Mouse (Mus musculus) c-Kit-positive CD71-negative TER-119-negative erythroid progenitor cells, embryonic 14.5 days (primary cell): ENCODE data around the gene Mtmr11.

Experiments
- DNase-seq: peaks from one replicate; pipeline ENCODE4 v3.0.0-alpha.2; 2013; ENCODE audit warnings: low read depth

The Mtmr11 gene

GRCm38 (mm10) chr3:96161869-96162840 is at the start of gene Mtmr11:
Mtmr11 (plus strand) TSS chr3:96162004.
- no peak for DNase-seq

GRCm38 (mm10) chr3:96113251-96113650 is 48.6 kb upstream of the Mtmr11 start:
- DNase-seq = no peak

- no peak for DNase-seq
These were observed 43.7 kb upstream of the Mtmr11 start for GRCm38 (mm10) chr3:96118142-96118541.

- DNase-seq = no peak
These were observed 43.1 kb upstream of the Mtmr11 start for GRCm38 (mm10) chr3:96118702-96119101.

- DNase-seq = no peak
These were observed 37.6 kb upstream of the Mtmr11 start for GRCm38 (mm10) chr3:96124235-96124634.

- no peak for DNase-seq
These were observed 33.7 kb upstream of the Mtmr11 start for GRCm38 (mm10) chr3:96128128-96128527.

GRCm38 (mm10) chr3:96132478-96132877 is 29.3 kb upstream of the Mtmr11 start:
- no peak for DNase-seq

GRCm38 (mm10) chr3:96133327-96133905 is 28.4 kb upstream of the Mtmr11 start:
- DNase-seq = no peak

GRCm38 (mm10) chr3:96135011-96135410 is 26.8 kb upstream of the Mtmr11 start:
- no peak for DNase-seq

GRCm38 (mm10) chr3:96147950-96148349 is 13.9 kb upstream of the Mtmr11 start:
- DNase-seq = peak; percentile 56

GRCm38 (mm10) chr3:96151836-96152235 is 10.0 kb upstream of the Mtmr11 start:
- DNase-seq = no peak

- DNase-seq = no peak
These were observed 9.2 kb upstream of the Mtmr11 start for GRCm38 (mm10) chr3:96152611-96153010.

- DNase-seq = no peak
These were observed 6.3 kb upstream of the Mtmr11 start for GRCm38 (mm10) chr3:96155501-96155900.

GRCm38 (mm10) chr3:96159820-96160219 is 2.0 kb upstream of the Mtmr11 start:
- no peak for DNase-seq

GRCm38 (mm10) chr3:96160222-96160802 is 1.5 kb upstream of the Mtmr11 start:
- peak; percentile 34 for DNase-seq

GRCm38 (mm10) chr3:96160803-96161516 is 844 bp upstream of the Mtmr11 start:
- no peak for DNase-seq

- no peak for DNase-seq
These were observed 1.2 kb downstream of the Mtmr11 start for GRCm38 (mm10) chr3:96163040-96163439.

GRCm38 (mm10) chr3:96168466-96169158 is 6.8 kb downstream of the Mtmr11 start:
- DNase-seq = no peak

GRCm38 (mm10) chr3:96170276-96170675 is 8.5 kb downstream of the Mtmr11 start:
- DNase-seq = no peak

- no peak for DNase-seq
These were observed 9.3 kb downstream of the Mtmr11 start for GRCm38 (mm10) chr3:96170976-96171545.

- DNase-seq = no peak
These were observed 9.9 kb downstream of the Mtmr11 start for GRCm38 (mm10) chr3:96171583-96172196.
